Mouse (Mus musculus) heart, embryonic 16.5 days (tissue): ENCODE results near the gene Tmem121. TPM values are rescaled to one million over a fixed set of nuclear protein-coding genes. Genes with fewer than 3 reads are reported as not detected.

Experiments
- ATAC-seq: fragments of 200-750 bp; cut with Nextera tagmentation; replicated peaks from 2 replicates; pipeline ENCODE4 v1.8.0; 2017; ENCODE audit warnings: moderate number of reproducible peaks; ENCODE audit not compliant: insufficient read depth, low FRiP score; ENCODE audit errors: extremely low read depth
- H3K27ac ChIP-seq: fragments of 300-500 bp; sonication (generic); 2 replicates; pipeline ENCODE4 v1.5.1; 2014; ENCODE audit warnings: mild to moderate bottlenecking, low read length, control low read depth, moderate library complexity
- H3K27me3 ChIP-seq: fragments of 300-500 bp; sonication (generic); 2 replicates; pipeline ENCODE4 v1.6.1; 2014; ENCODE audit warnings: low read length, mixed read lengths; ENCODE audit not compliant: control insufficient read depth, insufficient read depth
- H3K36me3 ChIP-seq: fragments of 300-500 bp; sonication (generic); 2 replicates; pipeline ENCODE4 v1.6.1; 2014; ENCODE audit not compliant: control insufficient read depth, insufficient read depth
- H3K4me1 ChIP-seq: fragments of 300-500 bp; sonication (generic); 2 replicates; pipeline ENCODE4 v1.6.1; 2014; ENCODE audit warnings: low read length, mixed read lengths; ENCODE audit not compliant: control insufficient read depth, insufficient read depth
- H3K4me2 ChIP-seq: fragments of 300-500 bp; sonication (generic); 2 replicates; pipeline ENCODE4 v1.6.1; 2014; ENCODE audit warnings: low read depth, mild to moderate bottlenecking, control low read depth, low read length
- H3K4me3 ChIP-seq: fragments of 300-500 bp; sonication (generic); 2 replicates; pipeline ENCODE4 v1.5.1; 2014; ENCODE audit warnings: mild to moderate bottlenecking, control low read depth, low read length
- H3K9ac ChIP-seq: fragments of 300-500 bp; sonication (generic); 2 replicates; pipeline ENCODE4 v1.6.1; 2014; ENCODE audit warnings: low read length, control low read depth
- H3K9me3 ChIP-seq: fragments of 300-500 bp; sonication (generic); replicated peaks from 2 replicates; pipeline ENCODE4 v1.6.1; 2016; ENCODE audit warnings: low read length; ENCODE audit not compliant: control insufficient read depth
- WGBS: fragments of 180-500 bp; shearing (Covaris S2); extraction: QIAGEN DNeasy Blood & Tissue Kit; methylation state at CpG from one replicate; pipeline ENCODE4 v1.1.7; 2014; 5-methylcytosine and 5-hydroxymethylcytosine counted together
- polyA plus RNA-seq: library from polyadenylated mRNA; unstranded; fragments of >200 nt; fragmentation: Nextera tagmentation; extraction: Ambion mirVana; gene quantifications from 2 replicates; pipeline ENCODE4 v1.2.1, GENCODE M21; 2015

Gene Tmem121
- polyA plus RNA-seq, 1 experiment from 2014 or later: 7.8 TPM

GRCm38 (mm10) chr12:113212326-113212924 is 26.7 kb downstream of the Tmem121 start:
- H3K9ac ChIP-seq: no peak overlapping the region
- no peak for ATAC-seq
- H3K27me3 ChIP-seq: no peaks in the 10 kb centered on the region
- H3K4me3 ChIP-seq: no peak overlapping the region
- no peaks in the 10 kb centered on the region for H3K9me3 ChIP-seq
- no peak overlapping the region for H3K4me2 ChIP-seq
- no peaks in the 10 kb centered on the region for H3K36me3 ChIP-seq
- H3K4me1 ChIP-seq: no peaks in the 10 kb centered on the region
- WGBS: 70% methylated on average over 10 of the region's 10 CpGs
- no peak overlapping the region for H3K27ac ChIP-seq

DNA sequence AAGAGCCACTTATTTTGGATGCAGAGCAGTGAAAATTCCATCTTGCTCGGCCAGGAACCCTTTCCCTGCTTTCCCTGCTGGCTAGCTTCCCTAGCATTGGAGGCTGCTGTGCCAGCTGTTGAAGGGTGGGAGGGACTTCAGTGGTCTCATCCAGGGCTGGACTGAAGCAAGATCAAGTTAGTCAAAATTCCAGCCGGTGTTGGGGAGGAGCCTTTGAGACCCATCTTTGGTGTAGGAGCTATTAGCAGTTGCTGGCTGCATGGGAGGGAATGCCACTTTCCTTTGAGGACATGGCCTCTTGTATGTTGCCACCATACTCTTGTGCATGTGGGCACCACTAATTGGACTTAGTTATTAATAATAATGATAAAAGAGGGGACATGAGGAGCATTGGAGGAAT is 27.5 kb downstream of the Tmem121 start:
- Histone ChIP-seq H3K9me3 (no peaks in the 10 kb centered on the region), H3K36me3 (no peaks in the 10 kb centered on the region), H3K27ac (no peak overlapping the region), H3K4me3 (no peak overlapping the region), H3K9ac (no peak overlapping the region), H3K27me3 (no peaks in the 10 kb centered on the region), H3K4me1 (no peaks in the 10 kb centered on the region), H3K4me2 (no peak overlapping the region)
- WGBS: 52% methylated on average over 2 of the region's 2 CpGs
- ATAC-seq: no peak

DNA sequence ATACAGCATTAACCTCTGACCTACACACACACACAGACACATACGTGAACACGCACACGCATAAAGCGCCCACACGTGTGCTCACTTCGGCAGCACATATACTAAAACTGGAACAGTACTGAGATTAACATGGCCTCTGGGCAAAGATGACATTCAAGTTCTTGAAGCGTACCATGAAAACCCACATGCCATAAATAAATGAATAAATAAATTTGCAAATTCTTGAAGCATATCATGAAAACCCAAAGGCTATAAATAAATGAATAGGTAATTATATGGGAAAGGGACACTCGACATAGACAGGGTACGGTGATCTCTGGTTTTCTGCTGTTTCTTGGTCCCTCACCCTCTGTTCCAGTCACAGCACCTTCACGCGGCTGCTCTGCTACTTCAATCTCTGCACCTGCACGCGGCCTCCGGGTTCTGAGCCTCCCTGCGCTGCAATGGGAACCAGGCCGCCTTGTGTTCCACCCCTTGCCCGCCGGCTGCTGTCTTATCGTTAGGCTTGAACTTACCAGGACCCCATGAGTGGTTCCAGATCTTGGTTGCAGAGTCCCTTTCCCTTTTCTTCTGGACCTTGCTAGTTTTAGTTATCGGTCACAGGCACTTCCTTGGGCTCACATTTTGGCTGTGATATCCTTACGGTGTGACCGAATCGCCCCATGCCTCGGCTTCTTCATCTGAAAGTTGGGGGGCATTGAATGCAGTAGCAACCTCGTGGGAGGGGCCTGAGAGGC is 28.5 kb downstream of the Tmem121 start:
- whole genome bisulfite sequencing: 82% methylated on average over 25 of the region's 25 CpGs
- H3K36me3 ChIP-seq: no peaks in the 10 kb centered on the region
- H3K27me3 ChIP-seq: no peaks in the 10 kb centered on the region
- no peak overlapping the region for H3K27ac ChIP-seq
- H3K9me3 ChIP-seq: no peaks in the 10 kb centered on the region
- H3K4me2 ChIP-seq: no peak overlapping the region
- no peak for ATAC-seq
- no peak overlapping the region for H3K9ac ChIP-seq
- no peaks in the 10 kb centered on the region for H3K4me1 ChIP-seq
- no peak overlapping the region for H3K4me3 ChIP-seq

DNA sequence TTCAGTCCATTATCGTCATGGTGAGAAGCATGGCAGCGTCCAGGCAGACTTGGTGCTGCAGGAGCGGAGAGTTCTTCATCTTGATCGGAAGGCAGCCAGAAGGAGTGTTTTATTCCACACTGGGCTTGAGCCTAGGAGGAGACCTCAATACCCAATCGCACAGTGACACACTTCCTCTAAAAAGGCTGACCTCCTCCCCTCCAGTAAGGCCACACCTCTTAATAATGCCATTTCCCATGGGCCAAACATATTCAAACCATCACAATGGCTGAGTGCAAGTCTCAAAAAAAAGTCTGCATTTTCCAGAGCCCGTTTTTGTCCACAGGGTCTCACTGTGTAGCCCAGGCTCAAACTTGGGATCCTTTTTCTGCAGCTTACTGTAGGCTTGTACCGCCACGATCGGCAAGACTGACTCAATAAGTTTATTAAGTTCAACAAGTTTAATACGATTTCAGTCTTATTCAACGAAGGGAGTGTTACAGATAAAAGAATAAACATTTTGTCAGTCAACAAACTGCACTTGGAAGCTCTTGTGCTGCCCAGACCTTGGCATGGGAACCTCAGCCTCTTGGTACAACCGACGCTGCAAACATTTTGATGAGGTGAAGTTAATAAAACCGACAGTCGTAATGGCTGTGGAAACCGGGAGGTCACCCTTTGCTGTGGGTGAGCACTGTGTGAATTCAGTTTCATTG is 29.4 kb downstream of the Tmem121 start:
- no peaks in the 10 kb centered on the region for H3K36me3 ChIP-seq
- H3K9me3 ChIP-seq: no peaks in the 10 kb centered on the region
- H3K27ac ChIP-seq: no peak overlapping the region
- no peak overlapping the region for H3K9ac ChIP-seq
- no peak overlapping the region for H3K4me3 ChIP-seq
- H3K4me2 ChIP-seq: no peak overlapping the region
- no peaks in the 10 kb centered on the region for H3K27me3 ChIP-seq
- 77% methylated on average over 16 of the region's 16 CpGs for WGBS
- no peak for ATAC-seq
- no peaks in the 10 kb centered on the region for H3K4me1 ChIP-seq

DNA sequence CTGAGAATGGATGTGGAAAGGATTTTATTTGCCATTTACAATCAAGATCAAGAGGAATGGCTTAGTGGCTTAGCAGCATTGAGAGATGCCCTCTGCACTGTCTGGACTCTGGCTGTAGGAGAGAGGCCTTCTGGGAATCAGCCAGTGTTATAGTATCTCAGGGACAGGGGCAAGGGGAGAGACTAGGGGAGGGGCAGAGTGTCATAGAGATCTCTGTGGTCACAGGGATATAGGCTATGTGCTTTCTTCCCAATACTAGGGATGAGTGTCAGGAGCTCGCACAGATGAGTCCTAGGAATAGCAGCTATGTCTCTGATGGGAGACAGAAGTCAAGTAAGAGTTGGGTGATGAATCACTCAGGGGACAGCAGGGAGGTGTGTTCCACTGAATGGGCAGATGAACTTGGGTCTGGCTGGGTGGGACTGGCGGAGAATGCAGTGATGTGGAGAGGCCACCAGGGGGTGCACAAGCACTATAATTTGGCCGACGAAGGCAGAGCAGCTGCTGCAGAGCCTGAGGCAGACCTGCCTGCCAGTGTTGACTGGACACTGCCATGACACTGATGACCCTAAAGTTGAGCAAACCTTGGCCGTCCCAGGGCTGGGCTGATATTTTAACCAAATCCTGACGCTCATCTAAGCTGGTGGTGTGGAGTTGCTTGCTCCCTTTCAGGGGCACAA is 30.1 kb downstream of the Tmem121 start:
- H3K9ac ChIP-seq: no peak overlapping the region
- ATAC-seq: no peak

DNA sequence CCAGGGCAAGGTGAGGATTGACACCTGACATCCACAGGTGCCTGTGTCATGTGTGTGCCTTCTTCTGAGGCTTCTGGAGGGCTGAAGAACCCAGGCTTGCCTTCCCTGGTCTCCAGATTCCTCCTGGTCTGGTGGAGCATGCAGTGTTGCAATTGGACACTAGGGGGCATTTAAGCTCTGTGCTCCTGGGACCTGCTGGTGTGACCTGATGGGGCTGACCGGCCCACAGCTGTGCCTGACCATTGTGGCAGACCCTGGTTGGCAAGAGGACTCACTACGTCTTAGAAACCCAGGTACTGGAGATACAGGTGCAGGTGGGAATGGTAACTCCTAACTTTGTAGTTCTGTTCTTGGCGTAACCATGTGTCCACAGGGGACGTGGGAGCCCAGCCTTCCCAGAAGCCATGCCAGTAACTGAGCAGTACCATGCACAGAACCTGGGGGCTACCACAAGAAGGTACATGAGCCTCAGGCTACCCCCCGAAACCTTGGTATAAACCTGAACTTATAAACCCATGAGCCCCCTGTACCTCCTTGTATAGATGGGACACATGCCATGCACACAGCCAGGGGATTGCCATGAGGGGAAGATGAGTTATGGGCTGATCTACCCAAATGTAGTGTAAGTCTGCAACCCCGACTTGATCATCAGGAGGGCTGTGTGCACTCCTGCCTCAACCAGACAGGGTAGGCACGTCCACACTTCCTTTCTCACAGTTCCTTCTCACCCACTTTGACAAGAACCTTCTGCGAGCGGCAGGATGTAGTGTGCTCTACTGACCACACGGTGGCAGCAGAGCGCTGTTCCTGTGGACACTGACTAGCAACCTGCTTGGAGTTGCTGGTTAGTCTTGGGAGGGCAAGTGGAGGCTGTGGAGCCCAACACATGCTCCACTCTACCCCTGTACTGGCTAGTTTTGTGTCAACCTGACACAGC is 31.8 kb downstream of the Tmem121 start:
- Histone ChIP-seq H3K9me3 (no peaks in the 10 kb centered on the region), H3K4me3 (no peak overlapping the region), H3K27ac (no peak overlapping the region), H3K4me1 (no peaks in the 10 kb centered on the region), H3K4me2 (no peak overlapping the region), H3K27me3 (no peaks in the 10 kb centered on the region), H3K36me3 (no peaks in the 10 kb centered on the region), H3K9ac (no peak overlapping the region)
- no peak for ATAC-seq
- WGBS: 27% methylated on average over 11 of the region's 11 CpGs

More for the DNA sequence above, 30.1 kb downstream of the Tmem121 start:
- Histone ChIP-seq H3K9me3 (no peaks in the 10 kb centered on the region), H3K36me3 (no peaks in the 10 kb centered on the region), H3K4me1 (no peaks in the 10 kb centered on the region), H3K4me3 (no peak overlapping the region), H3K27ac (no peak overlapping the region), H3K4me2 (no peak overlapping the region), H3K27me3 (no peaks in the 10 kb centered on the region)
- WGBS: 14% methylated on average over 6 of the region's 6 CpGs

DNA sequence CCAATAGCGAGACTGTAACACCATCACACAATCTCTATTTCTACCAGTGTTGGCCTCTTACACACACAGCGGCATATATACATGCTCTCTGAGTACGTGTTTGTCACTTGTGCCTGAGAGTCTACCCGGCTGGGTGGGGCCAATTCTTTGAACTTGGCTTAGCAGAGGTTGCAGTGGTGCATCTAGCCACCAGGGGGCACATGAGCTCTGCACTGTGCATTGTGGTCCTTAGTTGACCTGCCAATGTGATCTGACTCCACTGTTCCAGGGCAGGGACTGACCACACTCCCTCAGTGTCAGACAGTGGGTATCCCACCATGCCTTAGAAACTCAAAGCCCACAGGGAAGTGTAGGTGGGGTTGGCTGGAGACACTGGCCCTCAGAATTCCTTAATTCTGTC is 34.1 kb downstream of the Tmem121 start:
- Histone ChIP-seq H3K9me3 (no peaks in the 10 kb centered on the region), H3K27ac (no peak overlapping the region), H3K9ac (no peak overlapping the region), H3K4me3 (no peak overlapping the region), H3K4me2 (no peak overlapping the region), H3K36me3 (no peaks in the 10 kb centered on the region), H3K27me3 (no peaks in the 10 kb centered on the region), H3K4me1 (no peaks in the 10 kb centered on the region)
- no peak; the same call in 1 of the 2 replicates for ATAC-seq
- WGBS: 48% methylated on average over 4 of the region's 4 CpGs

- no peaks in the 10 kb centered on the region for H3K9me3 ChIP-seq
- H3K36me3 ChIP-seq: no peaks in the 10 kb centered on the region
- no peaks in the 10 kb centered on the region for H3K27me3 ChIP-seq
- no peak overlapping the region for H3K9ac ChIP-seq
- H3K4me1 ChIP-seq: no peaks in the 10 kb centered on the region
- H3K4me2 ChIP-seq: no peak overlapping the region
- WGBS: 24% methylated on average over 4 of the region's 4 CpGs
- peak; percentile 16; the same call in 1 of the 2 replicates for ATAC-seq
- no peak overlapping the region for H3K4me3 ChIP-seq
- no peak overlapping the region for H3K27ac ChIP-seq
Observed at GRCm38 (mm10) chr12:113220447-113220846, 34.7 kb downstream of the Tmem121 start.
